8 mouse cellular contexts compared by ENCODE assay signal in genomic region chr14:43860522-43860921, GRCm38 (mm10). TPM values are rescaled to one million over a fixed set of nuclear protein-coding genes. Genes with fewer than 3 reads are reported as not detected.
DNase-seq lines count a peak whose midpoint lies in the region; ATAC-seq and TF ChIP-seq lines count a peak whose summit lies in the region.
"Not testable (repeated sequence)": the region's sequence is repeated elsewhere in the genome, so short reads cannot be mapped to it uniquely, and the experiment has no call there.
"Had no signal": no experiment of that assay in that cellular context is flagged by ENCODE, and none has a peak within 500 bp of the region (broad histone marks: within the 10 kb centered on the region; RNA-seq: fewer than 3 reads in every experiment).

No protein-coding gene starts in this region.

- H3K4me3 ChIP-seq in intestine, postnatal 0 days (ENCODE audit: low read depth, low read length); left cerebral cortex, adult 2 months: not testable (repeated sequence)

- not testable (repeated sequence) for H3K9ac ChIP-seq in intestine, postnatal 0 days (ENCODE audit: low read depth, low read length)

- 28% methylated on average over 2 of the region's 2 CpGs for WGBS in intestine, postnatal 0 days

- not testable (repeated sequence) for H3K9me3 ChIP-seq in intestine, postnatal 0 days (ENCODE audit: control insufficient read depth)

- intact Hi-C loops in gastrocnemius, postnatal 14 days (cut with DNase I; ENCODE audit: low total_unique reads); left cerebral cortex, adult 2 months (cut with DNase I): not testable (repeated sequence)

- ATAC-seq in intestine, postnatal 0 days = not testable (repeated sequence)

- not testable (repeated sequence) for H3K27me3 ChIP-seq in intestine, postnatal 0 days (replicated peaks; ENCODE audit: control insufficient read depth, insufficient read depth, low read length)

- peak; percentile 2 to 64 for DNase-seq in adrenal gland, adult (ENCODE audit: inconsistent age in 2 of 2, low spot score in 1 of 2)
- DNase-seq in embryo, embryonic 11.5 days (ENCODE audit: low read depth, low spot score) = peak; percentile 8
- DNase-seq in gastrocnemius, postnatal 14 days = peak; percentile 3
- peak; percentile 16 to 29 for DNase-seq in left cerebral cortex, adult 2 months (ENCODE audit: extremely low spot score in 1 of 2, low spot score in 2 of 2)
- peak; percentile 1 for DNase-seq in lung, postnatal 14 days
- DNase-seq in retina, postnatal 1 day = peak; percentile 27

- not testable (repeated sequence) for H3K36me3 ChIP-seq in intestine, postnatal 0 days (ENCODE audit: control insufficient read depth, insufficient read depth)

- H3K4me1 ChIP-seq in intestine, postnatal 0 days (replicated peaks; ENCODE audit: control insufficient read depth, insufficient read depth, low read length) = not testable (repeated sequence)

- peak; percentile 70 for TF ChIP-seq CTCF in intestine, postnatal 0 days (IDR thresholded peaks at IDR 0.05; ENCODE audit: low read depth)
- TF ChIP-seq CTCF in left cerebral cortex, adult 2 months (IDR thresholded peaks at IDR 0.05) = peak; percentile 46

- H3K27ac ChIP-seq in intestine, postnatal 0 days (ENCODE audit: low read depth, low read length); left cerebral cortex, adult 2 months: not testable (repeated sequence)

- H3K4me2 ChIP-seq in intestine, postnatal 0 days (replicated peaks; ENCODE audit: low read depth) = not testable (repeated sequence)

RNA-seq across cellular contexts. Expression of gene Ear1, which starts 14.8 kb away (rescaled TPM):
- not detected for total RNA-seq in gastrocnemius, postnatal 14 days (2021)
- polyA plus RNA-seq in intestine, postnatal 0 days (2015; fragmentation: Nextera tagmentation; extraction: Ambion mirVana) = not detected in 2 replicates
- not detected for total RNA-seq in left cerebral cortex, adult 2 months (2021)
- polyA plus RNA-seq: inflammation-experienced regulatory T-cells, adult 6 months had no signal
